Mouse (Mus musculus): ENCODE measurements around the gene Bcan.

Bcan gene

DNA sequence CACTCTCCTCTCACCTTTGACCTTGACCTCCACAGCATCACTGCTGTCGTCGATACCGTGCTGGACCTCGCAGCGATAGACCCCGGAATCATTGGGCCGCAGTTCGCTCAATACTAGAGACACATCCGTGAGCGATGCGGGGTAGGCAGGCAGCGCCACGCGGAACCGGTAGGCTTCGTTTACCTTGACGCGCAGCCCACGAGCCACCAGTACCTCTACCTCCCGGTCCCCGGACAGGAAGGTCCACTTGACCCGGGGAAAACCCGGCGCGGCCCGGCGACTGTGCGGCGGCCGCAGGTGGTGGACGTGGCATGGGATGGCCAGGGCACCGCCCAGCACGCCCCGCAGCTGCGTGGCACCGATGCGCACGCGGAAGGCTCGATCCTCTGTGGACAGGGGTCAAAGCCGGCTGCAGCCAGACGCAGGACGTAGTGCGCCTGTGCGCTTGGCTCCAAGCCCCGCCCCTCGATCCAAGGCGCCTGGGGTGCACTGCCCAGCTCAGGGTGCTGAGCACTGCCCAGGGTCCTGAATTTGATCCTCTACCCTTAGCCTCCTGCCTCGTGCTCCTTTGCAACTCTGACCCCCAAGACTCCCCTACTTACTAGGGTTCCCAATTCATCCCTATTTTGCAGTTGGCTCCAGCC is 2.9 kb downstream of the Bcan start:
- no peak for DNase-seq (ENCODE audit: extremely low spot score, low spot score)

- peak; percentile 16 for DNase-seq (ENCODE audit: extremely low spot score, low spot score)
These were observed 3.6 kb downstream of the Bcan start for GRCm38 (mm10) chr3:87996401-87996800.

DNA sequence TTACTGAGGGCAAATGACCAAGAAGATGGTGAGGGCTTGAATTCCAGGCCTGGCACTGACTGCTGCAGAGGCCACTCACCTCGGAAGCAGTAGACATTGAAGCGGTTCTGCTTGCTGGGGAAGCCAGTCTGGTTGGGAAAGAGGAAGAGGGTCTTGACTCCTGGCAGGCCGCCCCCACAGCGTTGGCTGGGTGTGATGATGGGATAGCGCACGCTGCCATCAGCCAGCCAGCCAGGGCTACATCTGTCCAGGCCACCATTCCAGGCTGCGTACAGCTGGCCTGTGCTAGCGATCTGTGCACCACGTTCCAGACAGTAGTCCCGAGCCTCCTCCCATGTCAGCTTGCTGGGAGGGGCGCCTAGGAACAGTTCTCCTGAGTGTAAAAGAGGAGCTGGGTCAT is 4.7 kb downstream of the Bcan start:
- no peak for DNase-seq (ENCODE audit: extremely low spot score, low spot score)

- peak; percentile 77 for DNase-seq (ENCODE audit: extremely low spot score, low spot score)
These were observed 6.6 kb downstream of the Bcan start for GRCm38 (mm10) chr3:87993436-87993835.

GRCm38 (mm10) chr3:87989935-87990334 is 10.1 kb downstream of the Bcan start:
- no peak for DNase-seq (ENCODE audit: extremely low spot score, low spot score)

DNA sequence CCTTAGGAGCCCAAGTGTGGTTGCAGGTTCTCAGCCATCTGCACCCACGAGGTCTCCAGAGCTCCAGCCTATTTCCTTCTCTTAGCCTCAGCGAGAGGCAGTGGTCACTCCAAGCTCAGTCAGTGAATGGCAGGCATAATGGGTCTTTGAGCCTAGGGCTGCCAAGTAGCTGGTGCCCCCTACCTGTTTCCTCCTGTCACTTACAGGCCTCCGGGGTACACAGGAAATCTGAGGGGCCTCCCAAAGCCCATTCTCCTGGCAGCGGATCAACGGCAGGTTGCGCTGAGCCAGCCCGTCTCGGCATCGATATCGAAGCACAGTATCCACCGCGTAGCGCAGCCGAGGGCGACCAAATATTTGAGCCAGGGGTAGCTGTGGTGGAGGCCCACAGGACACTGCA is 12.0 kb downstream of the Bcan start:
- DNase-seq (ENCODE audit: extremely low spot score, low spot score): no peak

DNA sequence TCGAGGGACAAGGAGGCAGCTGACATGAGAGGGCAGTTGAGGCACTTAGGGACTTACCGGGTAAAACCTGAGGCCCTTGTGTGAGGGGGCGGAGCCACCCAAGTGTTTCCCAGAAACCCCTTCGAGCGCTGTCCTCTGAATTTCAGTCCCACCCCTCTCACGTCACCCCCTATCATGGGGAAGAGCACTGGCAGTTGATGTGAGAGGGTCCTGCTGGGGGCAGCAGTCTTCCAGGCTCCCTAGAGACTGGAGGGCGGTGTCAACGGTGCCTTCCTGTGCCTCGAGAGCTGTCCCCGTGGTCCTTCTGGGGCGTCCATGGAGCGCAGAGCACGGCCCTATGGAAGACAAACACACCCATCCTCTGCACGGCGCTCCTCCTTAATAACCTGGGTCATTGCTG is 12.4 kb downstream of the Bcan start:
- peak; percentile 66 for DNase-seq (ENCODE audit: extremely low spot score, low spot score)

GRCm38 (mm10) chr3:87986868-87987267 is 13.2 kb downstream of the Bcan start:
- DNase-seq (ENCODE audit: extremely low spot score, low spot score): peak; percentile 100

DNA sequence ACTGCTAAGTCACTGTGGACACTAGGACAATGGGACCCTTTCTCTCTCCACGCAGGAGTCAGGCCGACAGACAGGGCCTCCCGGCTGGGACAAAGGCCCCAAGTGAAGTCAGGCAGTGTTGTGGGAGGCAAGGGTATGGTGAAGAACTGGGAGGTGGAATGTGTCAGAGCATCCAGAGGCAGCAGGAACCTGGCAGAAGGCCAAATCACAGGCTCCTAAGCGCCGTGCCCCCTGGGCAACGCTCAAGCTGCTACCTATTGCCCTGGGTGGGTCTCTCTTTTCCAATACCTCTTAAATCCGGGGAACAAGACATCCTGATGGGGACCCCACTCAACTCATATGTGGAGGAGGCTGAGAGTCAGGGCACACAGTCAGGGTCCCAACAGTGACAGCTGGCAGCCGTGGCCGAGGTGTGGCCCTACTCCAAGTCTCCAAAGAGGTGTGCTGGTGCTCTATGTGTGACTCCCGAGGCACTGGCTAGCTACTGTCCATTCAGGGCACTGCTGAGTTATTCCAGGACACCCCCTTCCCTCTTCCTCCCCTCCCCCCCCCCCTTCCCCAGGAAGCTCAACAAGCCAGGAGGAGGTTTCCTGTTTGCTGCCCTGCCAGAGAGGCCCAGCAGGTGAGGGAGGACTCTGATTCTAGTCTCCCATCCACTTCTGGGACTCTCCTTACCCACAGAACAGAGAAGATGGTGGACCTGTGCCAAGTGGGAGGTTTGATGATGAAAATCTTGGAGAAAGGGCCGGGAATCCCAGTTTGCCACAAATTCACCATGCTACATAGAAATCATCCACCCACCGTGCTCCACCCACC is 14.3 kb downstream of the Bcan start:
- no peak for DNase-seq (ENCODE audit: extremely low spot score, low spot score)

GRCm38 (mm10) chr3:87984094-87984493 is 15.9 kb downstream of the Bcan start:
- no peak for DNase-seq (ENCODE audit: extremely low spot score, low spot score)

GRCm38 (mm10) chr3:87983627-87984026 is 16.4 kb downstream of the Bcan start:
- no peak for DNase-seq (ENCODE audit: extremely low spot score, low spot score)

- peak; percentile 62 for DNase-seq (ENCODE audit: extremely low spot score, low spot score)
These were observed 17.0 kb downstream of the Bcan start for GRCm38 (mm10) chr3:87982836-87983601.

DNA sequence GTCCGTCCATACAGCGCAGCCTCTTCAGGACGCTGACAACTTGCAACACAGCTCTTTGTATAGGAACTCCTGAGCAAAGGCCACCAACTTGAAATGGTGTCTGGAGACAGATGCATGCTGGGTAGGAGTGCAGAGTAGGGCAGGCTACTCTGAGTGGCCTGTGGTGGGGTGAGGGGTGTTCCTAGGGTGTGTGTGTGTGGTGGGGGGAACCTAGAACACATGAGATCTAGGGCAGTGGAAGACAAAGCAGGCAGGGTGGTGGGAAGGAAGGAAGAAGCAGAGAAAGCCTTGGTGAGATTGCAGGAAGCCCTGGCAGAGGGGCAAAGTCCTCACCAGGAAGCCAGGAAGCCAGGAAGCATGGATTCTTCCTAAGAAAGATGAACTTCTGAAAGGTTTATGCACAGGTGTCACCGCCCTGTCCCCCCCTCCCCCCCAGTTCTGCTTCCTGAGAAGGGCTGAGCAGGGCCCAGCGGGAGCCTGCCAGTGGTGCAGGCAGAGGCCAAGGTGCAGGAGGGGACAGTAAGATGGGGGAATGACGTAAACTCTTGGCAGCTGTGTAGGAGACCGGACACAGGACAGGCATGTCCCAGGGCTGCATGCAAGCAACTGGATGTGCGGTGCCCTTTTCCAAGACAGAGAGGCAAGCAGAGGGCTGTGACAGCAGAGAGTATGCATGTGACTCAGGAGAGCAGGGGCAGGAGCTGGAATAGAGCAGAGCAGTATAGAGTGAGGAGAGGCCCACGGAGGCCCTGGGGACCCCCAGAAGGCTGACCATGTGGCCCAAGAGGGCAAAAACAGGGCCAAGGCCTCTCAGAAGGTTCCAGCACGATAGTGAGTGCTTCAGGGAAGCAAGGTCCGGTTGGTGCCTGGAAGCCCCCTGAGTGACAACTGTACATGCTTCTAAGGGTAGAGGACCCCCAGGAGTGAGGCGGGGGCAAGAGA is 17.9 kb downstream of the Bcan start:
- DNase-seq (ENCODE audit: extremely low spot score, low spot score): no peak

GRCm38 (mm10) chr3:87981214-87981760 is 18.7 kb downstream of the Bcan start:
- no peak for DNase-seq (ENCODE audit: extremely low spot score, low spot score)

DNA sequence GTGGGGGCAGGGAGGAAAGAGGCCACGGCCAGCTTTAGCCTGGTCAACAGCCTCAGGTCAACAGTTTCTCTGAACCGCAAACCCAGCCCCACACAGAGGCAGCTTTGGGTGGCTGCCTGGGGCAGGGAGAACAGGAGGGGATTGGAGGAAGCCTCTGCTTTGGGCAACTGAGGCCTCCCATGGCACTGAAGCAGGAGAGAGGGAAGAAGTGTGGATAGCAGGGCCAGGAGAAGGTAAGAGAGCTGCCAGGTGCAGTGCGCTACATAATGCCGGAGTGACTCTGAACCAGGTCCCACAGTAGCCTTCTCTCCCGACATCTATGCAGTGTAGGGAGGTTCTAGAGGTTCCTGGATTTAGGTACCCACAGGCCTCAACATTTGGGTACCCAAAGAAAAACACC is 19.3 kb downstream of the Bcan start:
- no peak for DNase-seq (ENCODE audit: extremely low spot score, low spot score)

DNA sequence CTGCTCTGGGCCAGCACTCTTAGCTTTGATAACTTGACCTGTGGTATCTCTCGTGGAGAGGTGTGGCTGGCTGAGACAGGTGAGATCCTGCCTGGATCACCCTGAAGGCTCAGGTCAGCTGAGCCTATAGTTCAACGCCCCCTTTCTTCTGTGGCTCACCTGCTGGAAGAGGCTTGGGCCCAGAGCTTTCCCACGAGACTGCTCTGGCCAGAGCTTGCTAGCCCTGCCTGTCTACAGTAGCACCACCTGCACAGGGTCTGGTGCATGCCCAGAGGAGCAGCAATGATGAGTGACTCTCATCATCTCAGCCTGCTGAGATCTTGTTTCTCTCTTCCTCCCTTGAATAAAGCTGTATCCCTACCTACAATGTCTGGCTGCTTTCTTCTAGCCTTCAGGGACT is 19.9 kb downstream of the Bcan start:
- no peak for DNase-seq (ENCODE audit: extremely low spot score, low spot score)

- DNase-seq (ENCODE audit: extremely low spot score, low spot score): no peak
These were observed 20.5 kb downstream of the Bcan start for GRCm38 (mm10) chr3:87979493-87979892.

DNA sequence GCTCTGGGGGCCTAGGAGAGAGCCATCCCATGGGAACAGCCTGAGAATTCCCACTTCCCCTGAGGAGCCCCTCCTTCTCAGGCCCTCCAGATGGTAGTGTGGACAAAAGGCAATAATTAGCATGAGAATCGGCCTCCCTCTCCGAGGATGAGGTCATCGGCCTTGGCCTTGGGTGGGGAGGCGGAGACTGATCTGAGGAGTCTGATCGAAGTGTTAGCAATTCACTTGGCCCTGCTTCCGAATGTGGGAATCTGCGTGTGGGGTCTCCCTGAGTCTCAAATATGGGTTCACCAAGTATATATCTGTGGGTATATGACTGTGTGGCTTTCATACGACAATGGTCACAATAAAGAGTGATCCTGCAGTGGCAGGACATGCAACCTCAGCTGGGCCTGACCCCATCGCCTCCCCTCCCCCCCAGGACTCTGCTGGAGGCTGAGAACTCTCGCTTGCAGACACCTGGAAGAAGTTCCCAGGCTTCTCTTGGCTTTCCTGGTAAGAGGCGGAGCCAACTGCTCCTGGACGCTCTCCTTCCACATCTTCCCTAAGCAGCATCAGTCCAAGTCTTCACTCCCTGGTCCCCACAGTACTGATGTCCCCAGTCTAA is 25.5 kb downstream of the Bcan start:
- DNase-seq (ENCODE audit: extremely low spot score, low spot score): peak; percentile 83

- no peak for DNase-seq (ENCODE audit: extremely low spot score, low spot score)
These were observed 26.2 kb downstream of the Bcan start for GRCm38 (mm10) chr3:87973593-87974380.

GRCm38 (mm10) chr3:87972776-87973175 is 27.3 kb downstream of the Bcan start:
- peak; percentile 40 for DNase-seq (ENCODE audit: extremely low spot score, low spot score)
